ENCODE assay signal across 25 mouse cellular contexts in the genomic region with DNA sequence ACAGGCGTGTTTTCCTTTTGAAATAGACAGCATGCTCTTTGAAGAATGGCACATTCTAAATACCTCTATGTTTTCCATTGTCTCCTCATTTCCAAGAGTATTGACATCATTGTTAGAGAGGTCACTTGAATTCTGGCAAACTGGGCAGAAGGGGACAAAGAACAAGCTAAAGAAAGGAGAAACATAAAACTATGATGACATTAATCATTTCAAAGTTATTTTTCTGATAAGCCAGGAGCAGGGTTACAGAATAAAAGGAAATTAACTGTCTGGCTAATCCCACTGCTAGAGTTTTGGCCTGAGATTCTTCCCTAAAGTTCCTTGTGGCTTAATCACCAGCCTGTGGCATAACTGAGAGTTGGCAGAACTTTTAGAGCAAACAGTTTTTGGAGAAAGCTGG. TPM values are rescaled to one million over a fixed set of nuclear protein-coding genes. Genes with fewer than 3 reads are reported as not detected.
DNase-seq lines count a peak whose midpoint lies in the region; ATAC-seq lines count a peak whose summit lies in the region.
"Had no signal": no experiment of that assay in that cellular context is flagged by ENCODE, and none has a peak within 500 bp of the region (broad histone marks: within the 10 kb centered on the region; RNA-seq: fewer than 3 reads in every experiment).

No protein-coding gene starts in this region.

- no peak overlapping the region for H3K9ac ChIP-seq in heart, embryonic 15.5 days
- no peak overlapping the region for H3K9ac ChIP-seq in heart, embryonic 11.5 days (ENCODE audit: low read depth, low read length)
- H3K9ac ChIP-seq in lung, embryonic 15.5 days = no peak overlapping the region
- H3K9ac ChIP-seq in hindbrain, embryonic 13.5 days = no peak overlapping the region
- H3K9ac ChIP-seq: forebrain, embryonic 12.5 days; intestine, embryonic 15.5 days; limb, embryonic 12.5 days; liver, postnatal 0 days; midbrain, embryonic 15.5 days had no signal

- no peaks in the 10 kb centered on the region for H3K27me3 ChIP-seq in heart, embryonic 15.5 days
- H3K27me3 ChIP-seq in heart, embryonic 11.5 days (ENCODE audit: control insufficient read depth, insufficient read depth, low read length) = no peaks in the 10 kb centered on the region
- H3K27me3 ChIP-seq in lung, embryonic 15.5 days = no peaks in the 10 kb centered on the region
- no peaks in the 10 kb centered on the region for H3K27me3 ChIP-seq in hindbrain, embryonic 13.5 days
- H3K27me3 ChIP-seq: forebrain, embryonic 12.5 days; intestine, embryonic 15.5 days; limb, embryonic 12.5 days; midbrain, embryonic 15.5 days; Patski had no signal

- H3K36me3 ChIP-seq in heart, embryonic 15.5 days = no peaks in the 10 kb centered on the region
- H3K36me3 ChIP-seq in heart, embryonic 11.5 days (ENCODE audit: control insufficient read depth, insufficient read depth, low read length) = no peaks in the 10 kb centered on the region
- H3K36me3 ChIP-seq in lung, embryonic 15.5 days = no peaks in the 10 kb centered on the region
- no peaks in the 10 kb centered on the region for H3K36me3 ChIP-seq in hindbrain, embryonic 13.5 days
- H3K36me3 ChIP-seq: forebrain, embryonic 12.5 days; intestine, embryonic 15.5 days; limb, embryonic 12.5 days; midbrain, embryonic 15.5 days had no signal

- ATAC-seq in heart, embryonic 15.5 days (replicated peaks; ENCODE audit: insufficient number of reproducible peaks, insufficient read depth, low FRiP score, low read depth) = no peak
- ATAC-seq in heart, embryonic 11.5 days (replicated peaks; ENCODE audit: insufficient number of reproducible peaks, low FRiP score, low TSS enrichment) = no peak
- ATAC-seq in lung, embryonic 15.5 days (ENCODE audit: borderline replicate concordance, extremely low read depth, low FRiP score, low TSS enrichment) = no peak
- ATAC-seq in hindbrain, embryonic 13.5 days (ENCODE audit: low FRiP score) = no peak
- ATAC-seq: hindbrain, embryonic 16.5 days; intestine, embryonic 15.5 days; liver, postnatal 0 days; midbrain, embryonic 15.5 days; Patski had no signal

- no peak overlapping the region for H3K4me2 ChIP-seq in heart, embryonic 15.5 days
- H3K4me2 ChIP-seq in heart, embryonic 11.5 days = no peak overlapping the region
- H3K4me2 ChIP-seq in lung, embryonic 15.5 days = no peak overlapping the region
- H3K4me2 ChIP-seq in hindbrain, embryonic 13.5 days = no peak overlapping the region
- H3K4me2 ChIP-seq: forebrain, embryonic 12.5 days; intestine, embryonic 15.5 days; limb, embryonic 12.5 days; liver, embryonic 11.5 days; midbrain, embryonic 15.5 days had no signal

- peak overlapping the region; percentile 52 for H3K27ac ChIP-seq in heart, embryonic 15.5 days
- H3K27ac ChIP-seq in heart, embryonic 11.5 days (ENCODE audit: low read depth, low read length) = no peak overlapping the region
- H3K27ac ChIP-seq in lung, embryonic 15.5 days = 0 out of 2 replicates have a peak overlapping the region, but pooled peaks have one; percentile 41
- H3K27ac ChIP-seq in hindbrain, embryonic 13.5 days = no peak overlapping the region
- H3K27ac ChIP-seq: forebrain, embryonic 12.5 days; intestine, embryonic 15.5 days; limb, embryonic 12.5 days; macrophage; midbrain, embryonic 15.5 days had no signal

- peaks cover 24% of the 10 kb centered on the region for H3K4me1 ChIP-seq in heart, embryonic 15.5 days (replicated peaks)
- peaks cover 20% of the 10 kb centered on the region for H3K4me1 ChIP-seq in heart, embryonic 11.5 days (ENCODE audit: control insufficient read depth, insufficient read depth, low read length)
- H3K4me1 ChIP-seq in lung, embryonic 15.5 days = peaks cover 12% of the 10 kb centered on the region
- H3K4me1 ChIP-seq in hindbrain, embryonic 13.5 days (replicated peaks) = no peaks in the 10 kb centered on the region
- H3K4me1 ChIP-seq: forebrain, embryonic 12.5 days; intestine, embryonic 15.5 days; limb, embryonic 12.5 days; midbrain, embryonic 15.5 days had no signal

- no peaks in the 10 kb centered on the region for H3K9me3 ChIP-seq in heart, embryonic 15.5 days (replicated peaks)
- H3K9me3 ChIP-seq in heart, embryonic 11.5 days (replicated peaks; ENCODE audit: control insufficient read depth, low read length) = no peaks in the 10 kb centered on the region
- no peaks in the 10 kb centered on the region for H3K9me3 ChIP-seq in lung, embryonic 15.5 days
- no peaks in the 10 kb centered on the region for H3K9me3 ChIP-seq in hindbrain, embryonic 13.5 days
- H3K9me3 ChIP-seq: forebrain, embryonic 12.5 days; intestine, embryonic 15.5 days; limb, embryonic 12.5 days; midbrain, embryonic 15.5 days had no signal

- H3K4me3 ChIP-seq in heart, embryonic 15.5 days = no peak overlapping the region
- no peak overlapping the region for H3K4me3 ChIP-seq in heart, embryonic 11.5 days (ENCODE audit: low read depth, low read length)
- no peak overlapping the region for H3K4me3 ChIP-seq in lung, embryonic 15.5 days
- H3K4me3 ChIP-seq in hindbrain, embryonic 13.5 days = no peak overlapping the region
- H3K4me3 ChIP-seq: forebrain, embryonic 12.5 days; intestine, embryonic 15.5 days; limb, embryonic 12.5 days; midbrain, embryonic 15.5 days had no signal

- 53% methylated on average over 1 of the region's 1 CpGs for WGBS in heart, embryonic 15.5 days
- 50% methylated on average over 1 of the region's 1 CpGs for WGBS in heart, embryonic 11.5 days (ENCODE audit: insufficient replicate concordance)
- 53% methylated on average over 1 of the region's 1 CpGs for WGBS in lung, embryonic 15.5 days
- WGBS in hindbrain, embryonic 13.5 days = 69% methylated on average over 1 of the region's 1 CpGs

- DNase-seq in lung, adult 18-20 months = no peak
- DNase-seq in adipocyte (ENCODE audit: low spot score) = peak; percentile 22
- no peak for DNase-seq in T-cell, adult 2 months (ENCODE audit: low spot score)
- DNase-seq: adrenal gland, adult 8-10 months; cerebellum, adult 18-20 months; cerebellum, postnatal 14 days; gastrocnemius, postnatal 36 days; kidney, postnatal 4 days; liver, postnatal 0 days; thymus, postnatal 25 days had no signal

RNA-seq across cellular contexts. Expression of gene Serpinb1c, which starts 29.2 kb away (rescaled TPM):
- 0.14 and 0.15 TPM in 2 replicates for polyA plus RNA-seq in heart, embryonic 15.5 days (2015; fragmentation: Nextera tagmentation; extraction: Ambion mirVana)
- 0.16 and 0.31 TPM in 2 replicates for polyA plus RNA-seq in heart, embryonic 11.5 days (2014; fragmentation: Nextera tagmentation; extraction: Ambion mirVana)
- polyA plus RNA-seq in lung, embryonic 15.5 days (2015; fragmentation: Nextera tagmentation; extraction: Ambion mirVana) = not detected in 2 replicates
- polyA plus RNA-seq in hindbrain, embryonic 13.5 days (2015; fragmentation: Nextera tagmentation; extraction: Ambion mirVana) = not detected in 2 replicates
- polyA plus RNA-seq: embryonic facial prominence, embryonic 11.5 days; forebrain, embryonic 12.5 days; hindbrain, embryonic 16.5 days; intestine, embryonic 15.5 days; kidney, embryonic 14.5 days; limb, embryonic 12.5 days; liver, postnatal 0 days; midbrain, embryonic 15.5 days; stomach, embryonic 14.5 days had no signal

RNA-seq across cellular contexts. Expression of gene Serpinb6b, which starts 37.8 kb away (rescaled TPM):
- polyA plus RNA-seq in heart, embryonic 15.5 days (2015; fragmentation: Nextera tagmentation; extraction: Ambion mirVana) = 20.0 and 20.6 TPM in 2 replicates
- polyA plus RNA-seq in heart, embryonic 11.5 days (2014; fragmentation: Nextera tagmentation; extraction: Ambion mirVana) = 15.7 and 19.3 TPM in 2 replicates
- 34.5 and 34.6 TPM in 2 replicates for polyA plus RNA-seq in lung, embryonic 15.5 days (2015; fragmentation: Nextera tagmentation; extraction: Ambion mirVana)
- polyA plus RNA-seq in hindbrain, embryonic 13.5 days (2015; fragmentation: Nextera tagmentation; extraction: Ambion mirVana) = 1.4 and 2.0 TPM in 2 replicates

Comparison
In these comparisons a context has a peak if more than half of its experiments do, and no peak if none do; other contexts are left out.
1. H3K27ac ChIP-seq: peak in heart, embryonic 15.5 days (single experiment) and lung, embryonic 15.5 days (single experiment); none in heart, embryonic 11.5 days (single experiment) and hindbrain, embryonic 13.5 days (single experiment).